Mouse (Mus musculus) E14TG2a.4 (cell line): ENCODE measurements around the gene Notch1.

Source experiments
- H3K27me3 ChIP-seq: 2 replicates; pipeline ENCODE4 v1.6.1; 2014; ENCODE audit warnings: low read length, control low read depth; ENCODE audit not compliant: insufficient read depth
- H3K36me3 ChIP-seq: 2 replicates; pipeline ENCODE4 v1.6.1; 2014; ENCODE audit warnings: low read length, control low read depth; ENCODE audit not compliant: insufficient read depth
- H3K4me1 ChIP-seq: replicated peaks from 2 replicates; pipeline ENCODE4 v1.6.1; 2014; ENCODE audit warnings: low read depth, low read length, control low read depth
- H3K4me3 ChIP-seq: replicated peaks from 2 replicates; pipeline ENCODE4 v1.5.1; 2014; ENCODE audit warnings: mild to moderate bottlenecking, low read length
- H3K9me3 ChIP-seq: 2 replicates; pipeline ENCODE4 v1.6.1; 2014; ENCODE audit warnings: low read length, control low read depth
- CTCF ChIP-seq: conservative IDR thresholded peaks from 2 replicates; pipeline ENCODE4 v1.5.1; 2014; ENCODE audit warnings: low read length
- NANOG ChIP-seq: IDR thresholded peaks from 2 replicates; pipeline ENCODE4 v1.6.1; 2014; ENCODE audit warnings: borderline replicate concordance, low read length, mixed read lengths
- POU5F1 ChIP-seq: IDR thresholded peaks from 2 replicates; pipeline ENCODE4 v1.6.1; 2014; ENCODE audit warnings: low read length, borderline replicate concordance

Notch1 gene

GRCm38 (mm10) chr2:26445666-26446445, 70.6 kb downstream of the Notch1 start:
- Histone ChIP-seq H3K4me1 (peaks cover 73% of the 10 kb centered on the region), H3K27me3 (no peaks in the 10 kb centered on the region), H3K9me3 (no peaks in the 10 kb centered on the region), H3K36me3 (peaks cover 14% of the 10 kb centered on the region), H3K4me3 (peak overlapping the region; percentile 91)
- TF ChIP-seq NANOG: no peak
- TF ChIP-seq CTCF: no peak
- no peak for TF ChIP-seq POU5F1

- Histone ChIP-seq H3K27me3 (no peaks in the 10 kb centered on the region), H3K4me1 (peaks cover 80% of the 10 kb centered on the region), H3K4me3 (peak within 1 kb of the TSS; percentile 96), H3K9me3 (no peaks in the 10 kb centered on the region), H3K36me3 (peaks cover 22% of the 10 kb centered on the region)
- TF ChIP-seq NANOG: no peak
Measured at GRCm38 (mm10) chr2:26444946-26445665, 71.4 kb downstream of the Notch1 start, which contains the start of gene Sec16a. Gene Sec16a, minus strand, starts transcription at chr2:26445216.

- H3K36me3 ChIP-seq: peaks cover 29% of the 10 kb centered on the region
- no peaks in the 10 kb centered on the region for H3K27me3 ChIP-seq
- no peaks in the 10 kb centered on the region for H3K9me3 ChIP-seq
- TF ChIP-seq POU5F1: no peak
- TF ChIP-seq NANOG: no peak
- no peak for TF ChIP-seq CTCF
- peak overlapping the region; percentile 96 for H3K4me3 ChIP-seq
- H3K4me1 ChIP-seq: peaks cover 83% of the 10 kb centered on the region
Measured at GRCm38 (mm10) chr2:26444368-26444767, 72.1 kb downstream of the Notch1 start.

GRCm38 (mm10) chr2:26443876-26444275, 72.6 kb downstream of the Notch1 start:
- H3K4me1 ChIP-seq: peaks cover 83% of the 10 kb centered on the region
- H3K27me3 ChIP-seq: no peaks in the 10 kb centered on the region
- TF ChIP-seq CTCF: no peak
- TF ChIP-seq POU5F1: no peak
- no peak for TF ChIP-seq NANOG
- H3K9me3 ChIP-seq: no peaks in the 10 kb centered on the region
- H3K36me3 ChIP-seq: peaks cover 34% of the 10 kb centered on the region
- H3K4me3 ChIP-seq: peak overlapping the region; percentile 96

- no peaks in the 10 kb centered on the region for H3K27me3 ChIP-seq
- TF ChIP-seq POU5F1: peak; percentile 48; the same call in 1 of the 2 replicates
- TF ChIP-seq NANOG: peak; percentile 95
- TF ChIP-seq CTCF: no peak
- peaks cover 44% of the 10 kb centered on the region for H3K36me3 ChIP-seq
- no peaks in the 10 kb centered on the region for H3K9me3 ChIP-seq
- peaks cover 83% of the 10 kb centered on the region for H3K4me1 ChIP-seq
- peak overlapping the region; percentile 96 for H3K4me3 ChIP-seq
Measured at GRCm38 (mm10) chr2:26442843-26443242, 73.6 kb downstream of the Notch1 start.

GRCm38 (mm10) chr2:26441688-26442087, 74.8 kb downstream of the Notch1 start:
- H3K4me1 ChIP-seq: peaks cover 81% of the 10 kb centered on the region
- peak overlapping the region; percentile 29 for H3K4me3 ChIP-seq

GRCm38 (mm10) chr2:26441261-26441660, 75.2 kb downstream of the Notch1 start:
- peaks cover 55% of the 10 kb centered on the region for H3K36me3 ChIP-seq
- H3K4me1 ChIP-seq: peaks cover 77% of the 10 kb centered on the region
- no peaks in the 10 kb centered on the region for H3K9me3 ChIP-seq
- no peaks in the 10 kb centered on the region for H3K27me3 ChIP-seq
- H3K4me3 ChIP-seq: peak overlapping the region; percentile 29
- no peak for TF ChIP-seq POU5F1

More at GRCm38 (mm10) chr2:26441688-26442087, 74.8 kb downstream of the Notch1 start:
- Histone ChIP-seq H3K36me3 (peaks cover 53% of the 10 kb centered on the region), H3K9me3 (no peaks in the 10 kb centered on the region), H3K27me3 (no peaks in the 10 kb centered on the region)
- no peak for TF ChIP-seq NANOG
- no peak for TF ChIP-seq CTCF
- no peak for TF ChIP-seq POU5F1

GRCm38 (mm10) chr2:26439671-26440070, 76.8 kb downstream of the Notch1 start:
- TF ChIP-seq POU5F1: no peak
- TF ChIP-seq NANOG: no peak
- TF ChIP-seq CTCF: no peak
- H3K4me3 ChIP-seq: no peak overlapping the region
- H3K9me3 ChIP-seq: no peaks in the 10 kb centered on the region
- H3K4me1 ChIP-seq: peaks cover 87% of the 10 kb centered on the region
- H3K36me3 ChIP-seq: peaks cover 71% of the 10 kb centered on the region
- no peaks in the 10 kb centered on the region for H3K27me3 ChIP-seq

GRCm38 (mm10) chr2:26438373-26438772, 78.1 kb downstream of the Notch1 start:
- H3K36me3 ChIP-seq: peaks cover 84% of the 10 kb centered on the region
- no peak for TF ChIP-seq POU5F1
- no peak for TF ChIP-seq CTCF
- no peak for TF ChIP-seq NANOG
- H3K9me3 ChIP-seq: no peaks in the 10 kb centered on the region
- H3K4me1 ChIP-seq: peaks cover 77% of the 10 kb centered on the region
- 0 out of 2 replicates have a peak overlapping the region, but pooled peaks have one; percentile 11 for H3K4me3 ChIP-seq
- H3K27me3 ChIP-seq: no peaks in the 10 kb centered on the region
